Mouse (Mus musculus): ENCODE results near the gene Itm2c. TPM values are rescaled to one million over a fixed set of nuclear protein-coding genes. Genes with fewer than 3 reads are reported as not detected.
A peak's percentile ranks its signal among the peaks of the same experiment; 100 is the strongest.

Itm2c gene
- polyA plus RNA-seq, 1 experiment from 2014 or later = 105 TPM

GRCm38 (mm10) chr1:85925183-85925582 lies 31.1 kb downstream of the Itm2c start:
- ATAC-seq (ENCODE audit: low read depth) = no peak
- H3K4me2 ChIP-seq (ENCODE audit: low read depth, low read length) = no peak overlapping the region
- no peaks in the 10 kb centered on the region for H3K9me3 ChIP-seq (ENCODE audit: control insufficient read depth, low read length)
- no peak overlapping the region for H3K4me3 ChIP-seq (ENCODE audit: low read depth, low read length)
- H3K36me3 ChIP-seq (ENCODE audit: control insufficient read depth, insufficient read depth, low read length) = no peaks in the 10 kb centered on the region
- no peak overlapping the region for H3K9ac ChIP-seq (replicated peaks; ENCODE audit: low read depth, low read length)
- 79% methylated on average over 5 of the region's 5 CpGs for WGBS
- no peaks in the 10 kb centered on the region for H3K27me3 ChIP-seq (ENCODE audit: control insufficient read depth, insufficient read depth, low read length)
- peaks cover 5% of the 10 kb centered on the region; the same call in 1 of the 2 replicates for H3K4me1 ChIP-seq (ENCODE audit: control insufficient read depth, insufficient read depth, low read length)
- H3K27ac ChIP-seq (ENCODE audit: low read depth, low read length) = no peak overlapping the region

- 34% methylated on average over 4 of the region's 4 CpGs for WGBS
- Histone ChIP-seq H3K4me1 (ENCODE audit: control insufficient read depth, insufficient read depth, low read length) (peaks cover 6% of the 10 kb centered on the region; the same call in 1 of the 2 replicates), H3K4me2 (ENCODE audit: low read depth, low read length) (no peak within 1 kb of the TSS), H3K36me3 (ENCODE audit: control insufficient read depth, insufficient read depth, low read length) (no peaks in the 10 kb centered on the region), H3K27ac (ENCODE audit: low read depth, low read length) (peak within 1 kb of the TSS; percentile 76), H3K9ac (replicated peaks; ENCODE audit: low read depth, low read length) (no peak within 1 kb of the TSS), H3K4me3 (ENCODE audit: low read depth, low read length) (no peak within 1 kb of the TSS), H3K9me3 (ENCODE audit: control insufficient read depth, low read length) (no peaks in the 10 kb centered on the region), H3K27me3 (ENCODE audit: control insufficient read depth, insufficient read depth, low read length) (no peaks in the 10 kb centered on the region)
- peak; percentile 90 for ATAC-seq (ENCODE audit: low read depth)
Measured at GRCm38 (mm10) chr1:85928057-85928687, 34.1 kb downstream of the Itm2c start, which contains the start of gene 4933407L21Rik. Gene 4933407L21Rik, plus strand, starts transcription at chr1:85928483.

- Histone ChIP-seq H3K9ac (replicated peaks; ENCODE audit: low read depth, low read length) (no peak overlapping the region), H3K4me1 (ENCODE audit: control insufficient read depth, insufficient read depth, low read length) (peaks cover 11% of the 10 kb centered on the region)
- peak; percentile 45 for ATAC-seq (ENCODE audit: low read depth)
Measured at GRCm38 (mm10) chr1:85928688-85929065, 34.6 kb downstream of the Itm2c start.

GRCm38 (mm10) chr1:85929406-85929805 lies 35.3 kb downstream of the Itm2c start:
- ATAC-seq (ENCODE audit: low read depth) = no peak
- no peaks in the 10 kb centered on the region for H3K36me3 ChIP-seq (ENCODE audit: control insufficient read depth, insufficient read depth, low read length)
- no peaks in the 10 kb centered on the region for H3K9me3 ChIP-seq (ENCODE audit: control insufficient read depth, low read length)
- no peak overlapping the region for H3K27ac ChIP-seq (ENCODE audit: low read depth, low read length)
- 91% methylated on average over 6 of the region's 6 CpGs for WGBS
- H3K9ac ChIP-seq (replicated peaks; ENCODE audit: low read depth, low read length) = no peak overlapping the region
- H3K4me3 ChIP-seq (ENCODE audit: low read depth, low read length) = no peak overlapping the region
- no peak overlapping the region for H3K4me2 ChIP-seq (ENCODE audit: low read depth, low read length)
- H3K27me3 ChIP-seq (ENCODE audit: control insufficient read depth, insufficient read depth, low read length) = no peaks in the 10 kb centered on the region
- peaks cover 18% of the 10 kb centered on the region for H3K4me1 ChIP-seq (ENCODE audit: control insufficient read depth, insufficient read depth, low read length)

More at GRCm38 (mm10) chr1:85928688-85929065, 34.6 kb downstream of the Itm2c start:
- no peaks in the 10 kb centered on the region for H3K9me3 ChIP-seq (ENCODE audit: control insufficient read depth, low read length)
- WGBS = 23% methylated on average over 4 of the region's 4 CpGs
- peak overlapping the region; percentile 76 for H3K27ac ChIP-seq (ENCODE audit: low read depth, low read length)
- no peaks in the 10 kb centered on the region for H3K36me3 ChIP-seq (ENCODE audit: control insufficient read depth, insufficient read depth, low read length)
- H3K27me3 ChIP-seq (ENCODE audit: control insufficient read depth, insufficient read depth, low read length) = no peaks in the 10 kb centered on the region
- H3K4me3 ChIP-seq (ENCODE audit: low read depth, low read length) = no peak overlapping the region
- no peak overlapping the region for H3K4me2 ChIP-seq (ENCODE audit: low read depth, low read length)

GRCm38 (mm10) chr1:85931170-85931569 lies 37.1 kb downstream of the Itm2c start:
- H3K4me1 ChIP-seq (ENCODE audit: control insufficient read depth, insufficient read depth, low read length) = peaks cover 18% of the 10 kb centered on the region

GRCm38 (mm10) chr1:85933226-85933625 lies 39.1 kb downstream of the Itm2c start:
- Histone ChIP-seq H3K4me1 (ENCODE audit: control insufficient read depth, insufficient read depth, low read length) (peaks cover 13% of the 10 kb centered on the region), H3K9ac (replicated peaks; ENCODE audit: low read depth, low read length) (no peak overlapping the region)
- peak; percentile 9; the same call in 1 of the 2 replicates for ATAC-seq (ENCODE audit: low read depth)

More at GRCm38 (mm10) chr1:85931170-85931569, 37.1 kb downstream of the Itm2c start:
- H3K27me3 ChIP-seq (ENCODE audit: control insufficient read depth, insufficient read depth, low read length) = no peaks in the 10 kb centered on the region
- no peak for ATAC-seq (ENCODE audit: low read depth)
- no peaks in the 10 kb centered on the region for H3K9me3 ChIP-seq (ENCODE audit: control insufficient read depth, low read length)
- no peak overlapping the region for H3K4me2 ChIP-seq (ENCODE audit: low read depth, low read length)
- no peak overlapping the region for H3K27ac ChIP-seq (ENCODE audit: low read depth, low read length)
- 83% methylated on average over 5 of the region's 5 CpGs for WGBS
- H3K9ac ChIP-seq (replicated peaks; ENCODE audit: low read depth, low read length) = no peak overlapping the region
- no peak overlapping the region for H3K4me3 ChIP-seq (ENCODE audit: low read depth, low read length)
- no peaks in the 10 kb centered on the region for H3K36me3 ChIP-seq (ENCODE audit: control insufficient read depth, insufficient read depth, low read length)

GRCm38 (mm10) chr1:85933631-85934465 lies 39.8 kb downstream of the Itm2c start:
- Histone ChIP-seq H3K27ac (ENCODE audit: low read depth, low read length) (peak overlapping the region; percentile 45; the same call in 1 of the 2 replicates), H3K4me3 (ENCODE audit: low read depth, low read length) (no peak overlapping the region), H3K4me1 (ENCODE audit: control insufficient read depth, insufficient read depth, low read length) (peaks cover 13% of the 10 kb centered on the region), H3K9me3 (ENCODE audit: control insufficient read depth, low read length) (no peaks in the 10 kb centered on the region), H3K9ac (replicated peaks; ENCODE audit: low read depth, low read length) (peak overlapping the region; percentile 33; the same call in 1 of the 2 replicates), H3K36me3 (ENCODE audit: control insufficient read depth, insufficient read depth, low read length) (no peaks in the 10 kb centered on the region), H3K27me3 (ENCODE audit: control insufficient read depth, insufficient read depth, low read length) (no peaks in the 10 kb centered on the region), H3K4me2 (ENCODE audit: low read depth, low read length) (peak overlapping the region; percentile 24)
- peak; percentile 71 for ATAC-seq (ENCODE audit: low read depth)
- WGBS = 5% methylated on average over 11 of the region's 11 CpGs

More at GRCm38 (mm10) chr1:85933226-85933625, 39.1 kb downstream of the Itm2c start:
- H3K27ac ChIP-seq (ENCODE audit: low read depth, low read length) = peak overlapping the region; percentile 45; the same call in 1 of the 2 replicates
- H3K27me3 ChIP-seq (ENCODE audit: control insufficient read depth, insufficient read depth, low read length) = no peaks in the 10 kb centered on the region
- H3K4me2 ChIP-seq (ENCODE audit: low read depth, low read length) = no peak overlapping the region; the same call in 1 of the 2 replicates
- 7% methylated on average over 7 of the region's 7 CpGs for WGBS
- H3K9me3 ChIP-seq (ENCODE audit: control insufficient read depth, low read length) = no peaks in the 10 kb centered on the region
- no peaks in the 10 kb centered on the region for H3K36me3 ChIP-seq (ENCODE audit: control insufficient read depth, insufficient read depth, low read length)
- H3K4me3 ChIP-seq (ENCODE audit: low read depth, low read length) = no peak overlapping the region

GRCm38 (mm10) chr1:85934560-85934959 lies 40.5 kb downstream of the Itm2c start:
- no peaks in the 10 kb centered on the region for H3K9me3 ChIP-seq (ENCODE audit: control insufficient read depth, low read length)
- 0 out of 2 replicates have a peak, but pooled peaks have one; percentile 15 for ATAC-seq (ENCODE audit: low read depth)
- no peak overlapping the region for H3K9ac ChIP-seq (replicated peaks; ENCODE audit: low read depth, low read length)
- no peak overlapping the region; the same call in 1 of the 2 replicates for H3K27ac ChIP-seq (ENCODE audit: low read depth, low read length)
- no peak overlapping the region for H3K4me2 ChIP-seq (ENCODE audit: low read depth, low read length)
- H3K36me3 ChIP-seq (ENCODE audit: control insufficient read depth, insufficient read depth, low read length) = no peaks in the 10 kb centered on the region
- no peaks in the 10 kb centered on the region for H3K27me3 ChIP-seq (ENCODE audit: control insufficient read depth, insufficient read depth, low read length)
- WGBS = 3% methylated on average over 7 of the region's 7 CpGs
- H3K4me3 ChIP-seq (ENCODE audit: low read depth, low read length) = no peak overlapping the region
- peaks cover 13% of the 10 kb centered on the region for H3K4me1 ChIP-seq (ENCODE audit: control insufficient read depth, insufficient read depth, low read length)

Measured in neural tube, embryonic 14.5 days (tissue).